Mouse (Mus musculus) midbrain, embryonic 14.5 days (tissue): ENCODE data around the gene Ctdsp2. TPM values are rescaled to one million over a fixed set of nuclear protein-coding genes. Genes with fewer than 3 reads are reported as not detected.

ENCODE experiments used
- microRNA counts: library from miRNA; unstranded; fragments of <30 nt; microRNA quantifications from one replicate; lab custom pipeline; 2016
- microRNA-seq: library from miRNA; unstranded; fragments of <30 nt; microRNA quantifications from one replicate; pipeline ENCODE4, GENCODE M21; 2016
- polyA plus RNA-seq: library from polyadenylated mRNA; unstranded; fragments of >200 nt; fragmentation: Nextera tagmentation; extraction: Ambion mirVana; gene quantifications from 2 replicates; pipeline ENCODE4 v1.2.1, GENCODE M21; 2014

The Ctdsp2 gene
- polyA plus RNA-seq, 1 experiment from 2014 or later: 26.2 TPM

MicroRNAs encoded within 50 kb of the gene (microRNA counts, 519-probe panel; counts per million panel counts)
- 3,936 counts per million, percentile 25 among the panel's probes with 10 or more counts for microRNA mmu-miR-26a (lab: Ali Mortazavi, UCI)
- microRNA mmu-miR-546 (lab: Ali Mortazavi, UCI): not detected

Small RNA genes within 50 kb of the gene (microRNA-seq; reads per million reads assigned to microRNA genes)
- 36.9 reads per million, percentile 46 among the genes with 10 or more reads in this experiment for gene Mir26a-2
- 0.59 reads per million for gene Mir546

Other genes with a start within 250 kb of the Ctdsp2 start
- 13.6 and 14.1 TPM in 2 replicates for gene Atp23, start 77.4 kb upstream of the Ctdsp2 start, polyA plus RNA-seq
- gene Avil, start 22.0 kb downstream of the Ctdsp2 start, polyA plus RNA-seq: 1.9 and 2.1 TPM in 2 replicates
- 56.0 and 64.9 TPM in 2 replicates for gene Tsfm, start 52.1 kb downstream of the Ctdsp2 start, polyA plus RNA-seq
- 17.4 and 20.8 TPM in 2 replicates for gene Mettl1, start 62.7 kb downstream of the Ctdsp2 start, polyA plus RNA-seq
- 0.08 and 0.22 TPM in 2 replicates for gene Eef1akmt3, start 62.8 kb downstream of the Ctdsp2 start, polyA plus RNA-seq
- gene Cyp27b1, start 69.5 kb downstream of the Ctdsp2 start, polyA plus RNA-seq: not detected in 2 replicates
- gene March9, start 81.5 kb downstream of the Ctdsp2 start, polyA plus RNA-seq: 11.8 and 17.4 TPM in 2 replicates
- gene Cdk4, start 84.8 kb downstream of the Ctdsp2 start, polyA plus RNA-seq: 1,072 and 1,231 TPM in 2 replicates
- 67.7 and 71.7 TPM in 2 replicates for gene Tspan31, start 91.5 kb downstream of the Ctdsp2 start, polyA plus RNA-seq
- 8.1 and 13.1 TPM in 2 replicates for gene Agap2, start 96.6 kb downstream of the Ctdsp2 start, polyA plus RNA-seq
- gene Os9, start 142.4 kb downstream of the Ctdsp2 start, polyA plus RNA-seq: 82.1 and 82.7 TPM in 2 replicates
- 66.8 and 74.1 TPM in 2 replicates for gene B4galnt1, start 186.5 kb downstream of the Ctdsp2 start, polyA plus RNA-seq
- gene Slc26a10, start 201.9 kb downstream of the Ctdsp2 start, polyA plus RNA-seq: 0.58 and 0.66 TPM in 2 replicates
- 19.0 and 19.6 TPM in 2 replicates for gene Arhgef25, start 211.4 kb downstream of the Ctdsp2 start, polyA plus RNA-seq
- 219 and 244 TPM in 2 replicates for gene Dtx3, start 217.0 kb downstream of the Ctdsp2 start, polyA plus RNA-seq
- gene Pip4k2c, start 232.9 kb downstream of the Ctdsp2 start, polyA plus RNA-seq: 12.5 and 14.6 TPM in 2 replicates